Mouse (Mus musculus) testis, adult 2 months (tissue): Measurements from ENCODE around the gene Sptbn1.

Source experiments
- CTCF ChIP-seq: fragments of 200-500 bp; IDR thresholded peaks from 2 replicates; pipeline ENCODE4 v1.5.1; 2012; ENCODE audit warnings: low read depth, mild to moderate bottlenecking, inconsistent platforms, low read length, moderate library complexity; ENCODE audit not compliant: control insufficient read depth, insufficient read depth, insufficient replicate concordance
- POLR2A ChIP-seq: fragments of 200-500 bp; IDR thresholded peaks from 2 replicates; pipeline ENCODE4 v1.6.1; 2012; ENCODE audit warnings: low read depth, mild to moderate bottlenecking, inconsistent platforms, low read length, moderate library complexity; ENCODE audit not compliant: control insufficient read depth

- TF ChIP-seq CTCF (no peak), POLR2A (no peak)
Observed at GRCm38 (mm10) chr11:30148378-30148777, 119.6 kb downstream of the Sptbn1 start.
